Mouse (Mus musculus) c-Kit-positive CD71-negative TER-119-negative erythroid progenitor cells, embryonic 14.5 days (primary cell): ENCODE data around the gene Ddx46.

ENCODE experiments used
- DNase-seq: peaks from one replicate; pipeline ENCODE4 v3.0.0-alpha.2; 2013; ENCODE audit warnings: low read depth

The Ddx46 gene

GRCm38 (mm10) chr13:55721516-55721915 is 86.7 kb downstream of the Ddx46 start:
- no peak for DNase-seq

- DNase-seq: no peak
These were observed 87.2 kb downstream of the Ddx46 start for GRCm38 (mm10) chr13:55721995-55722394.

- DNase-seq: no peak
These were observed 91.8 kb downstream of the Ddx46 start for GRCm38 (mm10) chr13:55726598-55727119.

GRCm38 (mm10) chr13:55727120-55727838 is 92.5 kb downstream of the Ddx46 start, which contains the start of gene Pcbd2:
Gene Pcbd2, plus strand, starts transcription at chr13:55727368.
- DNase-seq: peak; percentile 61

GRCm38 (mm10) chr13:55727839-55728238 is 93.0 kb downstream of the Ddx46 start:
- DNase-seq: peak; percentile 71

- DNase-seq: no peak
These were observed 95.9 kb downstream of the Ddx46 start for GRCm38 (mm10) chr13:55730716-55731115.
